Mouse (Mus musculus): Measurements from ENCODE around the gene Stam.
A peak's percentile ranks its signal among the peaks of the same experiment; 100 is the strongest.

Gene Stam

DNA sequence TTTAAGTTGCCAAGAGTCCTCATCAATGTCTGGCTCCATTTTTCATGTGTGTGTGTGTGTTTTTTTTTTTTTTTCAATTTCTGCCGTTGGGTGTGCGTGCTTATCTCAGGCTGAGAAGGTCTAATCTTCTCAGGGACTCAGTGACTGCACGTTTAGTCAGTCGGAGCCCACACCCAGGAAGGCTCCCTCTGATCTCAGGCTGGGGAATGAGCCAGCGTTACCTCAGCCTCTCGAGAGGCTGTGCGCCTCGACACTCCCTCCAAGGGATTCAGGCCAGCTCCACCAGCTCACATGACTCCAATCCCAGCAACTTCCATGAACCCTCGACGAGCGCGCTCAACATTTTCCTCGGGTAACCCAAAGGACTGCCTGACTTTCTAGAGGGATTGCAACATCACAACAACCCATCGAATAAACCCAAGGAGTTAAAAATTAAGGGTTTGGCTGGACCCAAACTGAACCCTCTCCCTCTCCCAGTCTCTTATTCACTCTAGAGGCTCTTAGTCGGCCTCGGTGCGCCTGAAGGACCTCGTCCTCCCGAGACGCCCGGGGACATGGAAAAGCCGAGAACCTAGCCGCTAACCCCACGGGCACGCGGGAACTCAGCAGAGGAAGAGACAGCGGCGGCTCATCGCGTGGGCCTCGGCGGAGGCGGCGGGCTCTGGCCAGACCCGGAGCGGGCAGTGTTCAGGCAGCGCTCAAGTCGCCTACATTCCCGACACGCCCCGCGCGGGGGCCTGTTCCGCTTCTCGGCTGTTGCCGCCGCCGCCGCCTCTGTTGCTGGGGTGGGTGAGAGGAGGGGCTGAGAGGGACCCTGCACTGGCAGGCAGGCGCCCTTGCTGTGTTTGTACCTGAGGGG lies at the start of gene Stam:
TSS of gene Stam (plus strand) at position 737 of the 859 bp plus-strand sequence.
- peak; percentile 87 to 89 for DNase-seq (ENCODE audit: low read depth in 2 of 2, low spot score in 2 of 2)

DNA sequence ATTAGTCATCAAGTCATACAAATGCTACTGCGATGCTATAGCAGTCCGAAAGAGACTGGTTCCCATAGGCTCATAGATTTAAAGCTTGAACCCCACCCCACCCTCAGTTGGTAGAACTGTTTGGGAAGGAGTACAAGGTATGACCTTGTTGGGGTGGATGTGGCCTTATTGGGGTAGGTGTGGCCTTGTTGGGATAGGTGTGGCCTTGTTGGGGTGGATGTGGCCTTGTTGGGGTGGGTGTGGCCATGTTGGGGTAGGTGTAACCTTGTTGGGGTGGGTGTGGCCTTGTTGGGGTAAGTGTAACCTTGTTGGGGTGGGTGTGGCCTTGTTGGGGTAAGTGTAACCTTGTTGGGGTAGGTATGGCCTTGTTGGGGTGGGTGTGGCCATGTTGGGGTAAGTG lies 32.6 kb upstream of the Stam start:
- DNase-seq (ENCODE audit: low read depth in 2 of 2, low spot score in 2 of 2): no peak

DNA sequence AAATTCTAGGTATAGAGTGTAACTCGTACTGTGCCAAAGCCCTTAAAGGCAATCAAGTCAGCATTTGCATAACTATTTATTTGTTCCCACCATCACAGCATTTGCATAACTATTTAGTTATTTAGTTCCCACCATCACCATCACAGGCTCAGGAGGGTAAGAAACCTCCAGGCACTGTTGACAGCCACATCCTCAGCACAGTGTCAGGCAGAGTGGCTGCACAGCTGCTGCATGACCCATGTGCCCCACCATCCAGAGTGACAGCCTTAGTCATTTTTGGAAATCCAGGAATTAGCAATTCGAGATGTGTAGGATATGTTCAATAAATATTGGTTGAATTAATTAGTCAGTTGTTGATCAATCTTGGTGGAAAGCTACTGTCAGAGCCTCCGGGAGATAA lies 30.9 kb upstream of the Stam start:
- no peak for DNase-seq (ENCODE audit: low read depth in 2 of 2, low spot score in 2 of 2)

DNA sequence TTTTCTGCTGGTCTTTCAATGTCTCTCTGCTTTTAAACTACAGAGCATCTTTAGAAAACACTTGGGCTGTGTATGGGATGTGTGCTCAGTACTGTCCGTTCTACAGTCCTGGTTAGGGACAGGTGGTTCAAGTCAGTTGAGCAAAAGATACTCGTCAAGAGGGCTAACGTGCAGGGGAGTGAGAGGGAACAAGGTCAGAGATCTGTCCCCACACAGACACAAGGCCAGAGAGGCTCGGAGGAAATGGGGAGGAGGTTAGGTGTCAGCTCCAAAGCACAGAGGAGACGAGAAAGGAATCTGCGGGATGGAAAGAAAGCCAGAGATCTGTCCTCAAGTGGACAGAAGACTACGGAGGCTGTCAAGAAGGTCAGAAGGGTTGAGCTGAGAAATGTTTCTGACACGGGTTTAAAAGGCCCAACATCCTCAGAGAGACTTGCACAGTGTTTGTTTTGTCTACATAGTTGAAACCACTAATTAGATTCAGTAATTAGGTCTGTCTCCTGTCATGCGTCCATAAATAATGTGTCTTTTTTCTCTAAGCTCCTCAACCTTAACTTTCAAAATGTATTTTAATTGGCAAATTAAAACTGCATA lies 30.2 kb upstream of the Stam start:
- no peak for DNase-seq (ENCODE audit: low read depth in 2 of 2, low spot score in 2 of 2)

DNA sequence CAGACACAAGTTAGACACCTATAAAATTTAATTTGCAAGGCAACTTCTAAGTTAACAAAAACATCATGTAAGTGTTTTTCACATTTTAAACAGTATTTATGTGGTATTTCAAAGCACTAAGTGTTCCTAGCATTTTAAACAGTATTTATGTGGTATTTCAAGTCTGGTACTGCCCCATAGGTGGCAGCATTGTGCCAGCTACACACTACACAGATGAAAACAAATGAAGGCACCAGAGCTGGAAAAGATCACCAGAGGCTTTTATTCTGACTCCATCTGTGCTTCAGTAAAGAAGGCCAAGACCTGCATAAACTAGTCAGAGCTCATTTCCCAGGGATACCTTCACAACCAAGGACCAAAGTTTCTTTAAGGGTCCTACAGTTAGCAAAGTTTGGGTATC lies 25.5 kb upstream of the Stam start:
- DNase-seq (ENCODE audit: low read depth in 2 of 2, low spot score in 2 of 2): peak; percentile 42 to 59

DNA sequence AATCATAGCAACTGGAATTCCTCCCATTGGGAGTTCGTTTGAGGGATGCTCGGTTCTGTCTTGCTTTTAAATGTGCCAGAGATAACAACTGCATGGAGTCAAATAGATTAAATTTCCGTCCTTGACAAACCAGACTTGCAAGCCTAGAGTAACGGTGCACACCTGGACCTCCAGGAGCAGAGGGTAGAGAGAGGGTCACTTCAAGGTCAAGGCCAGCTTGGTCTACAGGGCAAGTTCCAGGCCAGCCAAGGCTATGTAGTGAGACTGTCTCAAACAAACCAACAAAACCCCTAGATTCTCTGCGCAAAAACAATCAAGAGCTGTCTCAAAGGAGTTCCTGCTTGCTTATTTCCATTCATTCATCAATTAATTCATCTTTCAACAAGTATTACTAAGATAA lies 25.1 kb upstream of the Stam start:
- no peak for DNase-seq (ENCODE audit: low read depth in 2 of 2, low spot score in 2 of 2)

DNA sequence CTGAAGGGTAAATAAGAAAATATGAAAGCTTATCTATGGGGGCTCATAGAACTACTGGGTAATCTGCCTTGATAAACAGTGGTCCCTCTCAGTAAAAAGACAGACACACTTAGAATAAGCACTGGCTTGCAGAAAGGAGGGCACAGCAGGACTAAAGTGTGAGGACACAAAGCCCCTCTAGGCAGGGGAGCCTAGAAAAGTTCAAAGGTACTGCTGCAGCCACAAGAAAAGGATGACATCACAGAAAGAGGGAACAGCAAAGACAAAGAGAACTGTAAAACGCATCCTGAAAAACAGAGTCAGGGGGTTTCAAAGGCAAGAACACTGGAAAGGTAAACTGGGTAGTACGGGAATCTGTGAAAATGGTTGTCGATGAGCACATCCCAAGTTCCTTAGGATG lies 20.3 kb upstream of the Stam start:
- no peak for DNase-seq (ENCODE audit: low read depth in 2 of 2, low spot score in 2 of 2)

DNA sequence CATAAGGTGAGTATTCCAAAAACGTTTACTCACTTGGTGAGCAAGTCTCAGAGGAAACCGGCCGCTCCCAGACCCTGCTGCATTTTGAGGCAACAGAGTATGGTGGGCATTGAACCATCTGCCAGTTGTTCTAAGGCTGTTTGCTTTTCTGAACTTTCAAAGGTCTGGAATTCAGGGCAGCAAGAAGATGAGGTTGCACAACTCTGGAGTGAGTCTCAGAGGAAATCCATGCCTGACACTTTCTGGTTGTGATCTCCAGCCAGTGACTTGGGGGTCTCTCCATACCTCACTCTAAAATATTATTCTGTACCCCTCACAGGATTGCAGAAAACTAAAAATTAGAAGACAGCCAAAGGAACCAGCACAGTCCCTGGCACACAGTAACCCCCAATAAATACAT lies 19.7 kb upstream of the Stam start:
- no peak for DNase-seq (ENCODE audit: low read depth in 2 of 2, low spot score in 2 of 2)

DNA sequence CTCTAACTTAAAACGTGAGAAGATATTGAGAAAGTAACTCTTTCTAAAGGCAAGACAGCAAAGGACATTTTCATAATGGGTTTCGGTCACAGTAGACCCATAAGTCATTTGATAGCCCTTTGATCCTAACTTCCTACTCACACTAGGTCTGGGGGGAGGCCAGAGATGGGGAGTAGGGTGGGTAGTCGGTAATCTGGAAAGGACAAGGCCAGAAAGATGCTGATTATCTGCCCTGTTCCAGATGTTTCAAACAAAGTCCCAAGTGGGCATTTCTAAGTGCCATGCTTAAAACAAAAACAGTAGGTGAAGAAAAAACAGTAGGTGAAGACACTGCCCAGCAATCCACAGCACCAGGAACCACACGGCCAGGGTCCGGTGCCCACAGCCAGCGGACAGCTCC lies 19.2 kb upstream of the Stam start:
- DNase-seq (ENCODE audit: low read depth in 2 of 2, low spot score in 2 of 2): no peak

DNA sequence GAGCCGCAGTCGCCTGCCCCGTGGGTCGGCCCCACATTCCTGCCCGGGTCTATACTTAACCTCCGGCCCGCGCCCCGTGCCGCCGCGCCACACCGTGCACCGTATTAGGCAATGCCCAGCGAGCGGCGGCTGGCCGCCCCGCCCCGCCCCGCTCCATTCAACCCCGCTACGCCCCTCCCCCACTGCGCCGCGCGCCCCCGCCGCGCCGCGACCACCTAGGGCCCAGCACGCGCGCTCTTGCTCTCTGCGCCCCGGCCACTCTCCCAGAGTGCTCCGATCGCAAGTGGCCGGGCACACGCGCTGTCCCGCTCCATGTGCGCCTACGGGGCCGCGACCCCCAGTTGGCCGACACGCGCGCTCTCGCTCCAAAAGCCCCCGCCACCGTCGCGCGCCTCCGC lies 18.7 kb upstream of the Stam start:
- DNase-seq (ENCODE audit: low read depth in 2 of 2, low spot score in 2 of 2): no peak

DNA sequence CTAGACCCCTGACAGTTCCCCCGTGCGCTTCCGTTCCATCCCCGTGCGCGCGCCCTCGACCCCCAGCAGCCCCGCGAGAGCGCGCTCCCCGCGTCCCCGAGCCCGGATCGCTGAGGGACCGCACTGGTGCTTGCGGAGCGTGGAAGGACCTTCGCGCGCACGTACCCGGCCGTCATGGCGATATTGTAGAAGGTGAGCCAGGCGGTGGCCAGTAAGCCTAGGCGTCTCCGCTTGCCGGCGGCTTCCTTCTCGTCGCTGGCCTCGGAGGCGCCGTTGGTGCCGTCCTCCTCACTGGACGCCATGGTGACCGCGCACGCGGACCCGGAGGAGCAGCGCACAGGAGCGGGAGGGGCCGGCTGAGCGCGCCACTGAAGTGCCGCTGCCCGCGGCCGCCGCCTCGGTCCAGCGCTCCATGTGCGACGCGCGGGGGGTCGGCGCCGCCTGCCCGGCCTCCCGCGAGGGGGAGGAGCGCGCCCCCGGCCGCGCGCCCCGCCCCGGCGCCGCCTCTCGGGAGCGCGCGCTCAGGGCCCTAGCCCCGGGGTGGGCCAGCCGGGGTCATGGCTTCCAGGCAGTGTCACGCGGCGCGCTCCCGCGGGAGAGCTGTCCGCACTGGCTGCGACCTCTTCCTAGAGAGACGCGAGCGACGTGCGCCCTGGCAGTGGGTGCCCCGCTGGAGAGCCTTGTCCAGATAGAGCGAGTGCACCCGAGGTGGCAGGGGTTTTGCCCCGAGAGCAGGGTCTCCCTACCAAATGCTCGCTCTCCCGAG lies 18.1 kb upstream of the Stam start, which contains the start of gene Hacd1:
TSS of gene Hacd1 (minus strand) at position 570 of the 766 bp plus-strand sequence.
- DNase-seq (ENCODE audit: low read depth in 2 of 2, low spot score in 2 of 2): peak; percentile 32 to 50

DNA sequence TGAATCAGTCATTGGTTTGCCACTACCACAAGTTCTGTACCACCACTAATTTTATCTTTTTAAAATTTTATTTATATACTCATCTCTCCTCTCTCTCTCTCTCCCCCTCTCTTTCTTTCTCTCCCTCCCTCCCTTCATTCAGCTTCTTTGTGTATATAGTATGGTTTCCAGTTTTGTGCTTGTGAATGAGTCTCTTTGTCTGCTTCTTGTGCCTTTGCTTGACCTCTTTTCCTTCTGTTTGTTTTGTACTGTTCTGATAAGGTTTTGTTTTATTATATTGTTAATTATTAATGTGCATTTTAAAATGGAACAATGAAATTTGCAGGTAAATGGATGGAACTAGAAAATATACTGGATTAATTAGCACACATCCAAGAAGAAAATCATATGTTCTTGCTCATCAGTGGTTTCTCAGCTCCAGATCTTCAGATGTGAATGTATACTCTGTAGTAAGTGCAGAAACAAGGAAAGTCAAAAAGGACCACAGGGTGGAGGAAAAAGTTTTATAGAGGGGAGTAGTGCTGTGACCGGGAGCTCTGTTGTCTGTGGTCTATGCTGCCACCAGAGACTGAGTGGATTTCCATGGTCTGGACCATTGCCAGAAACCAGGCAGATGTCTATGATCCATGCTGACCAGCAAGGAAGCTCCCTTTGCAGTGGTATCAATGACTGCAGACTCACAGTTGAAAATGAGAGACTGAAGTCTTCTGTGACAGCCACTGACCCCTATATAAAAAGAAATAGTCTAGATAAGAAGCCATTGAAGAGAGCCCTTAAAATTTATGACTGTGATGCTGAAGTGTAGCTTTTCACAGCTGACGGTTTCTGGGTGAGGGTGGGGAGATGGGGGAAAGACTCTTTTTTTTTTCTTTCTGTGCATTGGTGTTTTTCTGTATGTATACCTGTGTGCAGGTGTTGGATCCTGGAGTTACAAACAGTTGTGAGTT lies 7.9 kb upstream of the Stam start:
- no peak for DNase-seq (ENCODE audit: low read depth in 2 of 2, low spot score in 2 of 2)

DNA sequence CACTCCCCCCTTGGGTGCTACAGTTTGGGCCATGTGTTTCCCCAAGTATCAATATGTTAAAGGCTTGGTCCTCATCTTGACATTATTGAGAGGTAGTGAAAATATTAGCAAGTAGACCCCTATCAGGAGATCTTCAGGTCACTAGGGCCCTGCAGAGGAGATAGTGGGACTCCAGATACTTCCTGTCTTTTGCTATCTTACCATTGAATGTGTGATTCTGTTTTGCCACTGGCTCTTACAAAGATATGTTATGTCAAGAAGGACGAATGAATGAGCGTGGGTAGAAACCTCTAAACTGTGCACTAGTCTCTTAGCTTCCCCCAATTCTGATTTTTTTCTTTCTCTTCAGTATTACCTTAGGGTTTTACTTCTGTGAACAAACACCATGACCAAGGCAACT lies 4.9 kb upstream of the Stam start:
- DNase-seq (ENCODE audit: low read depth in 2 of 2, low spot score in 2 of 2): no peak

DNA sequence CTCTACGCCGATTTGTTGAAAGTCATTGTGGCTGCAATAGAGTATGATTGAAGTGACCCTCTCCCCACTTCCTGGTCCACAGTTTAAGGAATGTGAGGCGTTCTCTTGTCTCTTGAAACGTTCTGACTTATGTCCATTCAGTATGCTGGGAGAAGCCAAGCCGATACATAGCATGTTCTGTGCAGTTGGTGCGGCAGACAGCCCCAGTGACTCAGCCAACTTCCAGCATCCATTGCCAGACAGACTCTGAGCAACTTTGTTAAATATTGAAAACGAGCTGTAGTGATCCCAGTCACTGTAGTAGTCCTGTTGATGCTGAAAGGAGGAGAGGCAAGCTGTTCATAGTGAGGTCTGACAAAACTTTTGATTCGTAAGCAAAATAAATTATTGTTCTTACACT lies 3.4 kb upstream of the Stam start:
- DNase-seq (ENCODE audit: low read depth in 2 of 2, low spot score in 2 of 2): no peak

DNA sequence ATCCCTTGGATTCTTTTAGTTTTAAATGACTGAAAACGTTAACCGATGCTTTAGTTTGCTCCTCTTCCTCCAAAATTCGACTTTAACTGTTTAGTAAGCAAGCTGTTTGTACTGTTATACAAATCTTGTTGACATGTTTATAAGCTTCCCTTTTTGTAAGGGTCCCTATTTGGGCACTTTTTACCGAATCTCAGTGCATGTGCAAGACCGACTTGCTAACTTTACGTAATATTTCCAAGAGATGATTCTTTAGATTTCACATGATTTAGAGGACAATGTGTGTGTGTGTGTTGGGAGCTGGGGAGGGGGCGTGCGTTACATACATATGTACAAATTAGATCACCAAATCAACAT lies 913 bp upstream of the Stam start:
- DNase-seq (ENCODE audit: low read depth in 2 of 2, low spot score in 2 of 2): no peak

DNA sequence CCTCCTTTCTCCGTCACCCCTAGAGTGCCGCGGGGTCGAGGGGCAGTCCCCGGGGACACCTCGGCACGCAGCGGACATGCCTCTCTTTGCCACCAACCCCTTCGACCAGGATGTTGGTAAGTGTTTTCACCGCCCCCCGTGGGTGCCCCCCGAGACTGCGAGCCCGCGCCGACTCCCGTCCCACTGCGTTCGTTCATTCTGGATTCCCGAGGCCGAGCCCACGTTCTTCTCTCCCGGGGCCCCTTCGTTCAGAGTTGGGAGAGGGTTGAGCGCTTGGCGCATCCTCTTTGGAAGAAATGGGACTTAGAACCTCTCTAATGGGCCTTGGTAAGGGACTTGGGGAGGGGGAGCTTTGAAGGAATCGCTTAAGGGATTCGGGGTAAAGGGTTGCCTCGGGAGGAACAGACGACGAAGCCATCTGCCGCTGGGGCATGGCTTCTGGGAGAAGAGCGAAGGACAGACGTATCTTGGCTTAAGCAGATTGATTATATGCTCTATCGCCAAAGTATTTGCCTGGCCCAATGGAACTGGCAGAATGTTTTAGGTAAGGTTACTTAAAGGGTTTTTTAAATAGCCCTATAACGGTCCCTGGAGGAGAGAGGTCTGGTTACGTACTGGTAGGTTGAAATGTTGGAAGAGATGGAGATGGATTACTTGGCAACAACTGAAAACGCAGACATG lies 463 bp downstream of the Stam start:
- DNase-seq (ENCODE audit: low read depth in 2 of 2, low spot score in 2 of 2): no peak

DNA sequence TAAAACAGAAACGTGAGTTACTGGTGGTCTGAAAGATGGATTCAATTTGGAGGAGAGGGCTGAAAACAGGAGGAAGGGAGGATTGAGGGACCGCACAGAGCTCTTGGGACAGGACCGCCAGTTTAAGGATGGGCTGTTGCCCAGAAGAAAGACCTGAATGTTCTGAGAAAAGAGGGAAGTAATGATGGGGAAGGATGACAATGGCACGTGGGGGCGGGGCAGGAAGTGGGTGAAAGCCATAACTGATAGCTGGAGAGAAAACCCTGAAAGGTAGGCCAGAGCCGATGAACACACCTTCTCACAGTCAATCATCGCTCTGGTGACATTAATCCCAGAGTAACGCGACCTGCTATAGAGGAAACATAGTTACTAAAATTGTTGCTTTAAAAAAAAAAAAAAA lies 4.6 kb downstream of the Stam start:
- peak in 1 of 2 experiments; percentile 12 for DNase-seq (ENCODE audit: low read depth in 2 of 2, low spot score in 2 of 2)

DNA sequence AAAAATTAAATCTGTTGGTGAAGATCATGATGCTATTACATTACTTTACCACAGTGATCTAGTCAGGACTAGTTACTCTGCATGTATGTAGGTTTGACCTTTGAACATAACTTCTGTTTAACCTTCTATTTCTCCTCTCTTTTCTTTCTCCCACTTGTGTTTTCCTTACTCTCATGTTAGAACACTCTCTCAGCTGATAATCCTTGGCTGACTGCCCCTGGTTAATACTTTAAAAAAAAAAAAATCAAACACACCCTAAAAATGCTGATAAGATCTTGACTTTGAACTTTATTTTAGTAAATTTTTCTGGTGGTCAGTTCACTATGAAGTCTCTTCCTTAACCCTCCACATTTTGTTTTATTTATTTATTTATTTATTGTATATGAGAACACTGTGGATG lies 26.6 kb downstream of the Stam start:
- no peak for DNase-seq (ENCODE audit: low read depth in 2 of 2, low spot score in 2 of 2)

DNA sequence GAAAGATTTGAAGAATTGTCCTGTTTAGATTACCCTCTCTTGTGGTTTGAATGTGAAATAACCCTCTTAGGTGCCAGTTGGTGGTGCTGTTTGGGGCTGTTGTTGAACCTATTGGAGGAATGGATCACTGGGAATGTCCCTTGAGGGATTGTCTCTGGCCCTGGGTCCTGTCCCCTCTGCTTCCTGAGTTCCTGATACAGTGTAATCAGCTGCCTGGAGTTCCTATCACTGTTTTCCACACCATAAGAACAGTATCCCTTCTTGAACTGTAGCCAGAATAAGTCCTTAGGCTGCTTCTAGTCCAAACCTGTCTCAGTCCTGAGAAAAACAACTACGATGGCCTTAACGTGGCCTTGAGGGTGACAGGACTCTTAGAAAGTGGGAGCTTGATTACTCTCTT lies 28.7 kb downstream of the Stam start:
- DNase-seq (ENCODE audit: low read depth in 2 of 2, low spot score in 2 of 2): no peak

DNA sequence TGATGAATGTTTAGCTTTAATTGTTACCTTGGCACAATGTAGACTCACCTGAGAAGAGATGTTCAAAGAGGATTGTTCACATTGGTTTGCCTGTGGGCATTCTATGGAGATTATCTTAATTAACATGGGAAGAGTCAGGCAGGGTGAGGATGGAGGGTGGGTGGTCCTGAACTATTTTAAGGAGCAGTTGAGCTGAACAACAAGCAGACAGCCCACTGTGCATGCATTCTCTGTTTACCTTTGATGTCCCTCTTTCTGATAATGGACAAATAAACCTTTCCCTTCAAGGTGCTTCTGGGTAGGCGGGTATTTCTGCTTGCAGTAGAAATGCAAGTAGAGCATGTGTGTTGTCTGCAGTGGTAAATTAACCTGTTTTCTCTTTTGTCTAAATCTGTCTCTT lies 30.0 kb downstream of the Stam start:
- no peak for DNase-seq (ENCODE audit: low read depth in 2 of 2, low spot score in 2 of 2)

Measured in CD8-positive naive resting alpha-beta T cell, adult 2 months (primary cell).